Mouse (Mus musculus) embryonic facial prominence, embryonic 12.5 days (tissue): ENCODE data around the gene 5730480H06Rik. TPM values are rescaled to one million over a fixed set of nuclear protein-coding genes. Genes with fewer than 3 reads are reported as not detected.

Experiments used
- ATAC-seq: fragments of 200-750 bp; cut with Nextera tagmentation; 2 replicates; pipeline ENCODE4 v1.8.0; 2017; ENCODE audit not compliant: insufficient number of reproducible peaks, insufficient read depth, low FRiP score, low TSS enrichment
- H3K27ac ChIP-seq: fragments of 300-500 bp; sonication (generic); 2 replicates; pipeline ENCODE4 v1.5.1; 2016; ENCODE audit warnings: mild to moderate bottlenecking
- H3K27me3 ChIP-seq: fragments of 300-500 bp; sonication (generic); 2 replicates; pipeline ENCODE4 v1.6.1; 2016; ENCODE audit warnings: mild to moderate bottlenecking, moderate library complexity
- H3K36me3 ChIP-seq: fragments of 300-500 bp; sonication (generic); 2 replicates; pipeline ENCODE4 v1.6.1; 2016; ENCODE audit warnings: mild to moderate bottlenecking
- H3K4me1 ChIP-seq: fragments of 300-500 bp; sonication (generic); 2 replicates; pipeline ENCODE4 v1.6.1; 2016
- H3K4me2 ChIP-seq: fragments of 300-500 bp; sonication (generic); replicated peaks from 2 replicates; pipeline ENCODE4 v1.6.1; 2016; ENCODE audit warnings: mild to moderate bottlenecking, moderate library complexity
- H3K4me3 ChIP-seq: fragments of 300-500 bp; sonication (generic); 2 replicates; pipeline ENCODE4 v1.5.1; 2016; ENCODE audit warnings: mild to moderate bottlenecking
- H3K9ac ChIP-seq: fragments of 300-500 bp; sonication (generic); 2 replicates; pipeline ENCODE4 v1.6.1; 2016; ENCODE audit warnings: mild to moderate bottlenecking, moderate library complexity
- H3K9me3 ChIP-seq: fragments of 300-500 bp; sonication (generic); 2 replicates; pipeline ENCODE4 v1.6.1; 2016; ENCODE audit warnings: mild to moderate bottlenecking, moderate library complexity
- WGBS: fragments of 180-500 bp; shearing (Covaris S2); methylation state at CpG from one replicate; pipeline ENCODE4 v1.1.7; 2016; 5-methylcytosine and 5-hydroxymethylcytosine counted together
- polyA plus RNA-seq: library from polyadenylated mRNA; unstranded; fragments of >200 nt; fragmentation: Nextera tagmentation; extraction: Ambion mirVana; gene quantifications from 2 replicates; pipeline ENCODE4 v1.2.1, GENCODE M21; 2016

5730480H06Rik gene
- 32.2 and 33.3 TPM in 2 replicates for polyA plus RNA-seq

DNA sequence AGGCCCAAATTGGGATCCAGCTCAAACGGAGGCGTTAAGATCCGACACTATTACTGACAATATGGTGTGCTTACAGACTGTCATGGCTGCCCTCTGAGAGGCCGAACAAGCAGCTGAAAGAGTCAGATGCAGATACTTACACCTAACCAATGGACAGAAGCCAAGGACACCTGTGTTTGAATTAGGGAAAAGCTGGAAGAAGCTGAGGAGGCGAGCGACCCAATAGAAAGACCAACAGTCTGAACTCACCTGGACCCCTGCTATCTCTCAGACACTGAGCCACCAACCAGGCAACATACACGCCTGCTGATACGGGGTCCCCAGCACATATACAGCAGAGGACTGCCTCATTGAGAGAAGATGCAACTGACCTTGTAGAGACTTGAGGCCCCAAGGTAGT lies at the start of gene 5730480H06Rik:
Gene 5730480H06Rik (plus strand): TSS at position 301 of the 400 bp plus-strand sequence.
- Histone ChIP-seq H3K4me3 (no peak within 1 kb of the TSS), H3K4me1 (no peaks in the 10 kb centered on the region), H3K9me3 (no peaks in the 10 kb centered on the region), H3K9ac (no peak within 1 kb of the TSS), H3K27me3 (no peaks in the 10 kb centered on the region), H3K36me3 (no peaks in the 10 kb centered on the region), H3K27ac (no peak within 1 kb of the TSS), H3K4me2 (no peak within 1 kb of the TSS)
- ATAC-seq = no peak
- 94% methylated on average over 8 of the region's 8 CpGs for WGBS

- no peak for ATAC-seq
- Histone ChIP-seq H3K27ac (no peak overlapping the region), H3K36me3 (0 out of 2 replicates have a peak, but pooled peaks cover 15% of the 10 kb centered on the region), H3K4me3 (no peak overlapping the region), H3K9me3 (no peaks in the 10 kb centered on the region), H3K9ac (no peak overlapping the region), H3K27me3 (no peaks in the 10 kb centered on the region), H3K4me2 (no peak overlapping the region), H3K4me1 (no peaks in the 10 kb centered on the region)
- WGBS = 93% methylated on average over 3 of the region's 3 CpGs
Observed at GRCm38 (mm10) chr5:48301186-48301585, 26.6 kb upstream of the 5730480H06Rik start.

GRCm38 (mm10) chr5:48315057-48315602 lies 12.6 kb upstream of the 5730480H06Rik start:
- no peak for ATAC-seq
- WGBS = 87% methylated on average over 6 of the region's 6 CpGs

DNA sequence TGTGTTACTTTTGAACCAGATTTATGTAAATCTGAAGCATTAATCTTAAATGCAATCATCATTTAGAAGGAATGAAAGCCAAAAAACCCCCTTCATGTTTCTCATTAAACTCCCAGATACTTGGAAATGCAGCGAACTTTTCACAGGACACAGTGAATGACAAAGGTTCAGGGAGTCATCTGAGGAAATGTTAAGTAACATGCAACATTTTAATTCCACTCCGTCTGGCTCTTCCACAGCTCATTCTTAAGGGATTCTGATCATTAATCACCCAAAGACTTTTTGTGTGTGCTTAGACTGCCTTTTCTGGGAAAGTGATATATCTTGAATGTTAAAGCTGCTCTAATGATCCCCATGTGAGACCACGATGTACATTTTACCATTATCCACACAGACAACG lies 7.2 kb upstream of the 5730480H06Rik start:
- H3K27me3 ChIP-seq = no peaks in the 10 kb centered on the region
- H3K27ac ChIP-seq = no peak overlapping the region
- no peaks in the 10 kb centered on the region for H3K36me3 ChIP-seq
- H3K9me3 ChIP-seq = no peaks in the 10 kb centered on the region
- WGBS = 65% methylated on average over 4 of the region's 4 CpGs
- no peaks in the 10 kb centered on the region for H3K4me1 ChIP-seq
- H3K4me3 ChIP-seq = no peak overlapping the region
- no peak overlapping the region for H3K9ac ChIP-seq
- no peak for ATAC-seq
- H3K4me2 ChIP-seq = no peak overlapping the region

More at GRCm38 (mm10) chr5:48315057-48315602, 12.6 kb upstream of the 5730480H06Rik start:
- Histone ChIP-seq H3K36me3 (no peaks in the 10 kb centered on the region), H3K9ac (no peak overlapping the region), H3K4me1 (no peaks in the 10 kb centered on the region), H3K4me3 (no peak overlapping the region), H3K27ac (no peak overlapping the region), H3K9me3 (no peaks in the 10 kb centered on the region), H3K4me2 (no peak overlapping the region), H3K27me3 (no peaks in the 10 kb centered on the region)

- Histone ChIP-seq H3K4me2 (no peak overlapping the region), H3K36me3 (no peaks in the 10 kb centered on the region), H3K4me3 (no peak overlapping the region), H3K9ac (no peak overlapping the region), H3K27ac (no peak overlapping the region), H3K27me3 (no peaks in the 10 kb centered on the region), H3K4me1 (no peaks in the 10 kb centered on the region), H3K9me3 (no peaks in the 10 kb centered on the region)
- ATAC-seq = no peak
Observed at GRCm38 (mm10) chr5:48326221-48326620, 1.5 kb upstream of the 5730480H06Rik start.

DNA sequence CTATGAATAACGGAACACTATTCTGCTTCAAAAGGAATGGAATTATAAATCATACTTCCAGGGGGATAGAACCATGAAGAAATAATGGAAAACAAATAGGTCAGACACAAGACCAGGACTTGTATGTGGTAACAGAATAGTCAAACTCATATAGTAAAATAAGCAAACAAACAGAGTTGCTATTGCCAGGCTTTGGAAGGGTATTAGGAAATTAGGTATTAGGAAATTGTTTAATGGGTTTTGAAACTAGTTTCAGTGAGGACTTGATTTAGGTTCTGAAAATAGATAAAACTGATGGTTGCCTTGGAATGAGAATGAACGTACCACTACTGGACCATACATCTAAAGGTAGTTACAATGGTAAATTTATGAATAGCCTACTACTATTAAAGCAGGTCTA lies 2.0 kb downstream of the 5730480H06Rik start:
- Histone ChIP-seq H3K4me1 (0 out of 2 replicates have a peak, but pooled peaks cover 4% of the 10 kb centered on the region), H3K4me2 (no peak overlapping the region), H3K36me3 (no peaks in the 10 kb centered on the region), H3K27ac (no peak overlapping the region), H3K27me3 (no peaks in the 10 kb centered on the region), H3K9ac (no peak overlapping the region), H3K9me3 (no peaks in the 10 kb centered on the region), H3K4me3 (no peak overlapping the region)
- 88% methylated on average over 2 of the region's 2 CpGs for WGBS
- ATAC-seq = no peak

GRCm38 (mm10) chr5:48330817-48331216 lies 3.1 kb downstream of the 5730480H06Rik start:
- H3K9ac ChIP-seq = no peak overlapping the region
- H3K4me3 ChIP-seq = no peak overlapping the region
- no peak overlapping the region for H3K27ac ChIP-seq
- ATAC-seq = no peak
- 90% methylated on average over 2 of the region's 2 CpGs for WGBS
- no peaks in the 10 kb centered on the region for H3K27me3 ChIP-seq
- no peaks in the 10 kb centered on the region for H3K36me3 ChIP-seq
- H3K9me3 ChIP-seq = no peaks in the 10 kb centered on the region
- H3K4me2 ChIP-seq = no peak overlapping the region
- H3K4me1 ChIP-seq = 0 out of 2 replicates have a peak, but pooled peaks cover 4% of the 10 kb centered on the region

GRCm38 (mm10) chr5:48331441-48331840 lies 3.7 kb downstream of the 5730480H06Rik start:
- Histone ChIP-seq H3K4me3 (no peak overlapping the region), H3K36me3 (no peaks in the 10 kb centered on the region), H3K27ac (no peak overlapping the region), H3K4me2 (no peak overlapping the region), H3K9ac (no peak overlapping the region), H3K27me3 (no peaks in the 10 kb centered on the region), H3K9me3 (no peaks in the 10 kb centered on the region), H3K4me1 (0 out of 2 replicates have a peak, but pooled peaks cover 4% of the 10 kb centered on the region)
- 48% methylated on average over 5 of the region's 5 CpGs for WGBS
- ATAC-seq = no peak

GRCm38 (mm10) chr5:48333407-48333806 lies 5.7 kb downstream of the 5730480H06Rik start:
- Histone ChIP-seq H3K9me3 (no peaks in the 10 kb centered on the region), H3K4me3 (no peak overlapping the region), H3K27ac (no peak overlapping the region), H3K9ac (no peak overlapping the region), H3K4me1 (0 out of 2 replicates have a peak, but pooled peaks cover 4% of the 10 kb centered on the region), H3K36me3 (no peaks in the 10 kb centered on the region), H3K4me2 (no peak overlapping the region), H3K27me3 (no peaks in the 10 kb centered on the region)
- ATAC-seq = no peak
- 93% methylated on average over 3 of the region's 3 CpGs for WGBS

- no peaks in the 10 kb centered on the region for H3K27me3 ChIP-seq
- no peak overlapping the region for H3K9ac ChIP-seq
- 35% methylated on average over 9 of the region's 9 CpGs for WGBS
- no peaks in the 10 kb centered on the region for H3K36me3 ChIP-seq
- no peak overlapping the region for H3K27ac ChIP-seq
- H3K4me2 ChIP-seq = no peak overlapping the region
- H3K9me3 ChIP-seq = no peaks in the 10 kb centered on the region
- ATAC-seq = no peak
- 0 out of 2 replicates have a peak, but pooled peaks cover 4% of the 10 kb centered on the region for H3K4me1 ChIP-seq
- no peak overlapping the region for H3K4me3 ChIP-seq
Observed at GRCm38 (mm10) chr5:48333884-48334513, 6.2 kb downstream of the 5730480H06Rik start.

- ATAC-seq = no peak
Observed at GRCm38 (mm10) chr5:48340808-48341433, 13.2 kb downstream of the 5730480H06Rik start.

More at GRCm38 (mm10) chr5:48340808-48341433, 13.2 kb downstream of the 5730480H06Rik start:
- 66% methylated on average over 7 of the region's 7 CpGs for WGBS
- H3K9me3 ChIP-seq = no peaks in the 10 kb centered on the region
- H3K4me1 ChIP-seq = no peaks in the 10 kb centered on the region
- H3K27ac ChIP-seq = no peak overlapping the region
- H3K36me3 ChIP-seq = no peaks in the 10 kb centered on the region
- H3K4me3 ChIP-seq = no peak overlapping the region
- no peaks in the 10 kb centered on the region for H3K27me3 ChIP-seq
- no peak overlapping the region for H3K9ac ChIP-seq
- H3K4me2 ChIP-seq = no peak overlapping the region
